Mouse (Mus musculus) heart, postnatal 0 days (tissue): ENCODE measurements around the gene Casq2. TPM values are rescaled to one million over a fixed set of nuclear protein-coding genes. Genes with fewer than 3 reads are reported as not detected.

Experiments used
- ATAC-seq: fragments of 200-750 bp; cut with Nextera tagmentation; 2 replicates; pipeline ENCODE4 v1.8.0; 2017; ENCODE audit warnings: low read depth, moderate number of reproducible peaks, moderate library complexity; ENCODE audit not compliant: insufficient read depth
- DNase-seq: peaks from one replicate; pipeline ENCODE4 v3.0.0-alpha.2; 2016; ENCODE audit warnings: low spot score
- H3K27ac ChIP-seq: fragments of 300-500 bp; sonication (generic); 2 replicates; pipeline ENCODE4 v1.5.1; 2014; ENCODE audit warnings: low read depth, mild to moderate bottlenecking
- H3K27me3 ChIP-seq: fragments of 300-500 bp; sonication (generic); 2 replicates; pipeline ENCODE4 v1.6.1; 2014; ENCODE audit warnings: low read length, mixed read lengths; ENCODE audit not compliant: control insufficient read depth, insufficient read depth
- H3K36me3 ChIP-seq: fragments of 300-500 bp; sonication (generic); replicated peaks from 2 replicates; pipeline ENCODE4 v1.6.1; 2014; ENCODE audit warnings: low read length, mixed read lengths; ENCODE audit not compliant: control insufficient read depth, insufficient read depth
- H3K4me1 ChIP-seq: fragments of 300-500 bp; sonication (generic); 2 replicates; pipeline ENCODE4 v1.6.1; 2014; ENCODE audit warnings: antibody characterized with exemption; ENCODE audit not compliant: control insufficient read depth, insufficient read depth
- H3K4me2 ChIP-seq: fragments of 300-500 bp; sonication (generic); 2 replicates; pipeline ENCODE4 v1.6.1; 2014; ENCODE audit warnings: low read depth, mild to moderate bottlenecking, low read length, moderate library complexity
- H3K4me3 ChIP-seq: fragments of 300-500 bp; sonication (generic); 2 replicates; pipeline ENCODE4 v1.5.1; 2014; ENCODE audit warnings: low read depth, low read length
- H3K9ac ChIP-seq: fragments of 300-500 bp; sonication (generic); replicated peaks from 2 replicates; pipeline ENCODE4 v1.6.1; 2014; ENCODE audit warnings: low read depth, low read length, mixed read lengths
- H3K9me3 ChIP-seq: fragments of 300-500 bp; sonication (generic); replicated peaks from 2 replicates; pipeline ENCODE4 v1.6.1; 2016; ENCODE audit warnings: low read length; ENCODE audit not compliant: control insufficient read depth
- CTCF ChIP-seq: IDR thresholded peaks from 2 replicates; pipeline ENCODE4 v1.5.1; 2016; ENCODE audit warnings: antibody characterized with exemption, control low read depth, low read depth
- EP300 ChIP-seq: IDR thresholded peaks from 2 replicates; pipeline ENCODE4 v1.6.1; 2016; ENCODE audit warnings: antibody characterized with exemption, low read depth
- WGBS: fragments of 180-500 bp; shearing (Covaris S2); extraction: QIAGEN DNeasy Blood & Tissue Kit; methylation state at CpG from one replicate; pipeline ENCODE4 v1.1.7; 2014; 5-methylcytosine and 5-hydroxymethylcytosine counted together
- polyA plus RNA-seq: library from polyadenylated mRNA; unstranded; fragments of >200 nt; fragmentation: Nextera tagmentation; extraction: Ambion mirVana; gene quantifications from 2 replicates; pipeline ENCODE4 v1.2.1, GENCODE M21; 2015
- total RNA-seq: library from RNA; depleted of rRNA; stranded (reverse); fragments of >200 nt; gene quantifications from 2 replicates; pipeline ENCODE4 v1.2.3, GENCODE M21; 2014; ENCODE audit warnings: low replicate concordance

Gene Casq2
- total and polyA plus RNA-seq, 2 experiments from 2014 or later, result 836 to 872 TPM

GRCm38 (mm10) chr3:102135389-102136113, 49.3 kb downstream of the Casq2 start:
- DNase-seq, result no peak
- no peak overlapping the region for H3K9ac ChIP-seq

DNA sequence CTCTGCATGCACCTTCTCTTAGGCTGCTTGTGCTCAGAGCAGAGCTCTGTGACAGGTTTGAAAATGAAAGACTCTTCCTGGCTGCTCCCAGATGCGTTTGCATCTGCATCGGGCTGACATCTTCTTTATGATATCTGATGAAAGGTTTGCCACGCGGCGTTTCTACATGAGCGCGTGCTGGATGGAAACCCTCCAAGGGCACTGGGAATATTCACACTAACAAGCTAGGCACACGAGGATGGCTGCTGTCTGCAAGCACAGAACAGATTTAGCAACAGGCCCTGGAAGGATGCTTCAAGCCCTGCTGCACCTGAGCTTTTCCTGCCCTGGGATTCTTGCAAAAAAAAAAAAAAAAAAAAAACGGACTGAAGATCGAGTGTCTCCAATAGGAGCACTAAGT, 50.9 kb downstream of the Casq2 start:
- TF ChIP-seq CTCF, result no peak
- no peak for ATAC-seq
- WGBS, result 76% methylated on average over 10 of the region's 10 CpGs

More at GRCm38 (mm10) chr3:102135389-102136113, 49.3 kb downstream of the Casq2 start:
- Histone ChIP-seq H3K9me3 (no peaks in the 10 kb centered on the region), H3K4me2 (no peak overlapping the region), H3K27me3 (no peaks in the 10 kb centered on the region), H3K4me1 (no peaks in the 10 kb centered on the region), H3K27ac (no peak overlapping the region), H3K4me3 (no peak overlapping the region), H3K36me3 (peaks cover 49% of the 10 kb centered on the region)
- no peak for TF ChIP-seq EP300
- TF ChIP-seq CTCF, result no peak
- no peak for ATAC-seq
- 28% methylated on average over 10 of the region's 10 CpGs for WGBS

DNA sequence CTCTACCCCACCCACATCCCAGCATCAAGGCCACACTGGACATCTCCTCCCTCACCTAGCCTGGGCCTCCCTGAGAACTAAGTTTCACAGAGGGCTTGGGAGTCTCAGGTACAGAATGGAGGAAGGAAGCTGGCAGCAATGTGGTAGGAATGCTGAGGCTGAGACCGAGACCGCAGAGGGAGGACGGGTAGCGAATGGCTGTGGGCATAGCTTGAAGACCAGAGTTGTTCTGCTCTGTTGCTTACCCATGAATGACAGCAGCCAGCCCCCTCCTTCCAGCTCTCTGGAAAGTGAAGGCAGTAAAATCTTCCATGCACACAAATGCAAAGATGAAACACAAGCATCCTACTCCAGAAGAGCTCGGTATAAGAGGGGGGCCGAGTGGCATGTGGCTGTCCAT, 52.7 kb downstream of the Casq2 start:
- WGBS, result 88% methylated on average over 6 of the region's 6 CpGs
- TF ChIP-seq CTCF (no peak), EP300 (no peak)
- H3K4me1 ChIP-seq, result no peaks in the 10 kb centered on the region; the same call in 1 of the 2 replicates
- ATAC-seq, result no peak
- no peak for DNase-seq
- no peak overlapping the region for H3K9ac ChIP-seq
- H3K36me3 ChIP-seq, result peaks cover 47% of the 10 kb centered on the region
- H3K27ac ChIP-seq, result no peak overlapping the region
- no peak overlapping the region for H3K4me3 ChIP-seq
- no peaks in the 10 kb centered on the region for H3K9me3 ChIP-seq
- H3K4me2 ChIP-seq, result no peak overlapping the region
- H3K27me3 ChIP-seq, result no peaks in the 10 kb centered on the region

More for the DNA sequence above, 50.9 kb downstream of the Casq2 start:
- Histone ChIP-seq H3K27me3 (no peaks in the 10 kb centered on the region), H3K4me3 (no peak overlapping the region), H3K36me3 (peaks cover 53% of the 10 kb centered on the region), H3K27ac (no peak overlapping the region), H3K9ac (no peak overlapping the region), H3K4me1 (no peaks in the 10 kb centered on the region), H3K4me2 (no peak overlapping the region), H3K9me3 (no peaks in the 10 kb centered on the region)
- no peak for DNase-seq

DNA sequence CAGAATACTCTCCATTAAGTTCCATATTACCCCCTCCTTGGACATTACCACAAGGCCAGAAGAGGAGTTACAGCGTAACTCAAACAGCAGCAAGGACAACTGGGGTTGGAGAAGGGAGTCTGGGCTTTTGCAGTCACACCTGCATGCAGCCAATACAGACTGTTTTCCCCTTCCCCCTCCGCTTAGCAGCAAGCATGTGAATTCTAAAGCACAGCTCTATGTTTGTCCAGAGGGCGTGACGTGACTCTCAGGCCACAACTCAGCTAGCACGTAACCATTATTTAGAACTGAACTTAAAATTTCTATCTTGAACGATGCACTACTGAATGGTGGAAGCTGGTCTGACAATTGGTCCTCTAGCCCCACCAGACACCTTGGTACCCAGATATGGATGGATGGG, 54.4 kb downstream of the Casq2 start:
- 89% methylated on average over 6 of the region's 6 CpGs for WGBS

DNA sequence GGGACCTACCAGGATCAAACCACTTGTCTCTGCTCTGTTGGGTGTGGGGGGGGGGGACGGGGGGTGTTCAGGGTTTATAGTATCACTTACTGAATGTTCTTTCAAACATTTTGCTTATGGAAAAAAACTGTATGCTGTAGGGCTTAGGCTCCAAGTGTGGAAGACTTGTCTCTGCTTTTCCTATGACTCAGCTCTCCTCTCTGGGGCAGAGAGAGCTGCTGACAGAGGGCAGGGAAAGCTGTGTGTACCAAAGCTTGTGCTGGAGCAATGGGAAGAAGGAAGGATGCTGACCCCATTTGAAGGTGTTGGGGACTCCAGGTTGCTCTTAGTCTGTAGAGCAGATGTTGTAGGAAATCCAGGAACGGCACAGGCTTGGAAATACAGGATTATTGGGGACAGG, 55.2 kb downstream of the Casq2 start:
- H3K9me3 ChIP-seq, result no peaks in the 10 kb centered on the region
- H3K36me3 ChIP-seq, result peaks cover 56% of the 10 kb centered on the region

More for the DNA sequence above, 54.4 kb downstream of the Casq2 start:
- Histone ChIP-seq H3K4me2 (no peak overlapping the region), H3K4me3 (no peak overlapping the region), H3K9ac (no peak overlapping the region), H3K27ac (no peak overlapping the region), H3K36me3 (peaks cover 51% of the 10 kb centered on the region), H3K27me3 (no peaks in the 10 kb centered on the region), H3K4me1 (no peaks in the 10 kb centered on the region; the same call in 1 of the 2 replicates), H3K9me3 (no peaks in the 10 kb centered on the region)
- ATAC-seq (no peak), DNase-seq (no peak)
- TF ChIP-seq CTCF (no peak), EP300 (no peak)

GRCm38 (mm10) chr3:102141893-102142292, 55.7 kb downstream of the Casq2 start:
- Histone ChIP-seq H3K27ac (no peak overlapping the region), H3K4me1 (no peaks in the 10 kb centered on the region; the same call in 1 of the 2 replicates), H3K4me3 (no peak overlapping the region), H3K36me3 (peaks cover 61% of the 10 kb centered on the region), H3K27me3 (no peaks in the 10 kb centered on the region), H3K4me2 (no peak overlapping the region), H3K9ac (no peak overlapping the region), H3K9me3 (no peaks in the 10 kb centered on the region)
- 70% methylated on average over 6 of the region's 6 CpGs for WGBS
- TF ChIP-seq EP300, result no peak
- TF ChIP-seq CTCF, result no peak
- ATAC-seq, result no peak
- DNase-seq, result no peak

More for the DNA sequence above, 55.2 kb downstream of the Casq2 start:
- no peak for ATAC-seq
- Histone ChIP-seq H3K27ac (no peak overlapping the region), H3K4me2 (no peak overlapping the region), H3K4me3 (no peak overlapping the region), H3K27me3 (no peaks in the 10 kb centered on the region), H3K4me1 (no peaks in the 10 kb centered on the region; the same call in 1 of the 2 replicates), H3K9ac (no peak overlapping the region)
- TF ChIP-seq EP300, result no peak
- TF ChIP-seq CTCF, result no peak
- WGBS, result 78% methylated on average over 2 of the region's 2 CpGs
- no peak for DNase-seq
